Mouse (Mus musculus) embryonic fibroblast, embryonic 13.5 days (primary cell): Measurements from ENCODE around the gene Wnt3a.

Experiments used
- CTCF ChIP-seq: IDR thresholded peaks from 2 replicates; pipeline ENCODE4 v1.5.1; 2011; ENCODE audit warnings: mild to moderate bottlenecking, control low read depth, low read length, moderate library complexity, borderline replicate concordance; ENCODE audit not compliant: insufficient read depth
- POLR2A ChIP-seq: IDR thresholded peaks from 2 replicates; pipeline ENCODE4 v1.6.1; 2011; ENCODE audit warnings: low read depth, mild to moderate bottlenecking, control low read depth, low read length, moderate library complexity

DNA sequence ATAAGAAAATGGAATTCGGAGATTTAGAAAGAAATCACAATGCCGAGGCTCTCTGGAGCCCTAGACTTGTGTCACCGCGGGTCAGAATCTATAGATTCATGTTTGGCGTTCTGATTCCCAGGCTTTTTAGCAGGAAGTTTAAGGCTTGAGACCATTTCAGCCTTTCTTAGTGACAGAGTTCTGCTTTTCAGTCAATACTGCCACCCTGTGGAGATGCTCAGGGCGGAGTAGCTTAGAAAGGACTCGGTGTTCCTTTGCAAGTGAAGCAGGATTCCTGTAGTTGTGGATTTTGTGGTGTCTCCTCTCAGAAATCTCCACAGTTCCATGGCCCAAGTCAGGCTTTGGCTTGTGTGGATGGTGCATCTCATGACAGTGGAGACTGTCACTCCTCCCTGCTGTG lies 7.4 kb upstream of the Wnt3a start:
- TF ChIP-seq POLR2A, result no peak
- no peak for TF ChIP-seq CTCF
